ENCODE assay signal across 15 mouse cellular contexts in the genomic region with DNA sequence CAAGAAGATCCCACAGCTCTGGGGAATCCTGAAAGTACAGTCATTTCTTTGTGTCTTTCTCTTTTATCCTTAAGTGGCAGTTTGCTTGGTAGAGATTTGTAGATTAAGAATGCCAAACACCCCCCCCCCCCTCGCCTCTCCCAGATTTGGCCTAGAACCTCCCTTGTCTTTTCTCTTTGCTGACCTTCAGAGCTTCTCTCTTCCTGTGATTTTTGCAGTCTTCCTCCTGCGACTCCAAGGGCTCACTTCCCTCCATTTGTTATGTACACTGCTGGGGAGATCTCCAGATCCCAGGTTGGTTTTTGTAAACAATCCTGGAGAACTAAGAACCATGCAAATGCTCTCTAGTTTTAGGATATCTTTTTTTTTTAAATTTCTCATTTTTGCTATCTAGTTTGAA.
"Had no signal": no experiment of that assay in that cellular context is flagged by ENCODE, and none has a peak within 500 bp of the region (broad histone marks: within the 10 kb centered on the region; RNA-seq: fewer than 3 reads in every experiment).

No protein-coding gene starts in this region.

- H3K9me3 ChIP-seq: kidney, embryonic 15.5 days; limb, embryonic 10.5 days; limb, embryonic 13.5 days; liver, embryonic 12.5 days; liver, embryonic 15.5 days had no signal

- H3K9ac ChIP-seq: kidney, embryonic 15.5 days; limb, embryonic 13.5 days; liver, embryonic 12.5 days; liver, embryonic 15.5 days had no signal

- H3K4me2 ChIP-seq: kidney, embryonic 15.5 days; limb, embryonic 13.5 days; liver, embryonic 12.5 days; liver, embryonic 15.5 days; midbrain, embryonic 11.5 days had no signal

- H3K4me3 ChIP-seq: kidney, embryonic 15.5 days; limb, embryonic 10.5 days; limb, embryonic 13.5 days; liver, embryonic 12.5 days; liver, embryonic 15.5 days had no signal

- DNase-seq: kidney, postnatal 10 days; kidney, postnatal 36 days; liver; lung, adult 18-20 months; lung, postnatal 4 days; midbrain, embryonic 14.5 days; thymus, adult 18-20 months; thymus, postnatal 36 days had no signal

- H3K27me3 ChIP-seq: kidney, embryonic 15.5 days; limb, embryonic 13.5 days; liver, embryonic 12.5 days; liver, embryonic 15.5 days had no signal

- H3K27ac ChIP-seq: kidney, embryonic 15.5 days; limb, embryonic 10.5 days; limb, embryonic 13.5 days; liver, embryonic 12.5 days; liver, embryonic 15.5 days had no signal

- ATAC-seq: liver, embryonic 12.5 days; lung, postnatal 0 days had no signal

- H3K36me3 ChIP-seq: kidney, embryonic 15.5 days; limb, embryonic 10.5 days; limb, embryonic 13.5 days; liver, embryonic 12.5 days; liver, embryonic 15.5 days had no signal
